Comparison of ENCODE assay signal across 15 mouse cellular contexts in the genomic region with DNA sequence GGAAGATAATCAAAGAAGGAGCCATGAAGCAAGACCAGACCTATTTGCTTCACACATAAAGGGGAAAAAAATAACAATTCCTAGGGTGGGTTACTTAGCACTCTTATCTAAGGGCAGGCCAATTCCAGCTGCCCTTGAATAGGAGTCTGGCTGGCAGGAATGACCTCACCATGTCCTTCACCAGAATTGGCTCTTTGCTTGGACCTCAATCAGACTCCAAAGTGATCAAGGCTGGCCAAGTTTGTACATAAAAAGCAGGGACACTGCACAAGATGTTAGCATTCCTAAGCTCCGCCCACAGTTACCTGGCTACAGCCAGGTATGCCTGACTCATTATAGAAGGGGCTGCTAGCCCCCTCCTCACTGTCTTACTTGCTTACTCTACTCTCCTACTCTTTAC. TPM values are rescaled to one million over a fixed set of nuclear protein-coding genes. Genes with fewer than 3 reads are reported as not detected.
DNase-seq lines count a peak whose midpoint lies in the region; ATAC-seq and TF ChIP-seq lines count a peak whose summit lies in the region.
"Had no signal": no experiment of that assay in that cellular context is flagged by ENCODE, and none has a peak within 500 bp of the region (broad histone marks: within the 10 kb centered on the region; RNA-seq: fewer than 3 reads in every experiment).

No protein-coding gene starts in this region.

- no peak for DNase-seq in gastrocnemius, adult 2 months
- no peak for DNase-seq in gastrocnemius, postnatal 10 days
- DNase-seq in heart, postnatal 0 days (ENCODE audit: low spot score) = no peak
- DNase-seq in heart, postnatal 36 days = no peak
- no peak for DNase-seq in stomach, postnatal 0 days (ENCODE audit: low spot score)
- no peak for DNase-seq in cerebellum, postnatal 25 days
- DNase-seq: cerebellum, postnatal 14 days had no signal

- no peaks in the 10 kb centered on the region for H3K9me3 ChIP-seq in heart, postnatal 0 days (replicated peaks; ENCODE audit: control insufficient read depth, low read length)
- no peaks in the 10 kb centered on the region for H3K9me3 ChIP-seq in megakaryocyte, embryonic 14.5 days
- H3K9me3 ChIP-seq in stomach, postnatal 0 days (ENCODE audit: control insufficient read depth, low read length) = no peaks in the 10 kb centered on the region
- H3K9me3 ChIP-seq: midbrain, embryonic 12.5 days had no signal

- peaks cover 69% of the 10 kb centered on the region for H3K4me1 ChIP-seq in heart, postnatal 0 days (ENCODE audit: control insufficient read depth, insufficient read depth)
- peaks cover 100% of the 10 kb centered on the region for H3K4me1 ChIP-seq in megakaryocyte, embryonic 14.5 days
- peaks cover 28% of the 10 kb centered on the region for H3K4me1 ChIP-seq in stomach, postnatal 0 days (replicated peaks; ENCODE audit: control insufficient read depth, insufficient read depth)

- no peak for TF ChIP-seq CTCF in gastrocnemius, adult 2 months (IDR thresholded peaks at IDR 0.05)
- TF ChIP-seq CTCF in heart, postnatal 0 days (IDR thresholded peaks at IDR 0.05; ENCODE audit: low read depth) = no peak
- TF ChIP-seq CTCF in stomach, postnatal 0 days (IDR thresholded peaks at IDR 0.05; ENCODE audit: low read depth) = no peak

- ATAC-seq in heart, postnatal 0 days (ENCODE audit: insufficient read depth, low read depth) = no peak
- ATAC-seq in megakaryocyte, adult 5-6 weeks (ENCODE audit: poor library complexity, severe bottlenecking) = no peak
- ATAC-seq in stomach, postnatal 0 days (ENCODE audit: low FRiP score, low TSS enrichment) = no peak
- ATAC-seq: forebrain, embryonic 16.5 days had no signal

- WGBS in heart, postnatal 0 days = 54% methylated on average over 1 of the region's 1 CpGs
- 76% methylated on average over 1 of the region's 1 CpGs for WGBS in stomach, postnatal 0 days

- H3K4me2 ChIP-seq in heart, postnatal 0 days (ENCODE audit: low read depth, low read length) = no peak overlapping the region
- H3K4me2 ChIP-seq in stomach, postnatal 0 days (replicated peaks; ENCODE audit: low read depth) = no peak overlapping the region
- H3K4me2 ChIP-seq: midbrain, embryonic 12.5 days had no signal

- peaks cover 9% of the 10 kb centered on the region; the same call in 1 of the 2 replicates for H3K36me3 ChIP-seq in heart, postnatal 0 days (replicated peaks; ENCODE audit: control insufficient read depth, insufficient read depth, low read length)
- H3K36me3 ChIP-seq in megakaryocyte, embryonic 14.5 days (replicated peaks; ENCODE audit: low read length) = peaks cover 97% of the 10 kb centered on the region
- H3K36me3 ChIP-seq in stomach, postnatal 0 days (ENCODE audit: control insufficient read depth, insufficient read depth, low read length) = no peaks in the 10 kb centered on the region; the same call in 1 of the 2 replicates
- H3K36me3 ChIP-seq: midbrain, embryonic 12.5 days had no signal

- intact Hi-C loops in gastrocnemius, adult 2 months (cut with DNase I) = no loop called here
- intact Hi-C loops in heart, postnatal 36 days (cut with DNase I) = no loop called here

- H3K9ac ChIP-seq in heart, postnatal 0 days (replicated peaks; ENCODE audit: low read depth, low read length) = no peak overlapping the region
- no peak overlapping the region for H3K9ac ChIP-seq in stomach, postnatal 0 days (ENCODE audit: low read length)
- H3K9ac ChIP-seq: midbrain, embryonic 12.5 days had no signal

- H3K4me3 ChIP-seq in gastrocnemius, adult 2 months = no peak overlapping the region
- H3K4me3 ChIP-seq in heart, postnatal 0 days (ENCODE audit: low read depth, low read length) = no peak overlapping the region
- peak overlapping the region; percentile 87 for H3K4me3 ChIP-seq in megakaryocyte, embryonic 14.5 days (replicated peaks)
- H3K4me3 ChIP-seq in stomach, postnatal 0 days (ENCODE audit: low read depth, low read length) = no peak overlapping the region
- H3K4me3 ChIP-seq: erythroblast, embryonic 14.5 days; layer of hippocampus, adult 2 months; left cerebral cortex, adult 2 months; midbrain, embryonic 12.5 days had no signal

- no peak for TF ChIP-seq EP300 in heart, postnatal 0 days (IDR thresholded peaks at IDR 0.05; ENCODE audit: low read depth)
- no peak for TF ChIP-seq EP300 in stomach, postnatal 0 days (optimal IDR thresholded peaks at IDR 0.05)

- peak overlapping the region; percentile 91 for H3K27ac ChIP-seq in gastrocnemius, adult 2 months
- peak overlapping the region; percentile 81 for H3K27ac ChIP-seq in heart, postnatal 0 days (ENCODE audit: low read depth)
- peak overlapping the region; percentile 56 for H3K27ac ChIP-seq in stomach, postnatal 0 days (replicated peaks)
- H3K27ac ChIP-seq: kidney, postnatal 0 days; layer of hippocampus, adult 2 months; left cerebral cortex, adult 2 months; midbrain, embryonic 12.5 days had no signal

- H3K27me3 ChIP-seq in heart, postnatal 0 days (ENCODE audit: control insufficient read depth, insufficient read depth, low read length) = no peaks in the 10 kb centered on the region
- H3K27me3 ChIP-seq in megakaryocyte, embryonic 14.5 days (replicated peaks) = no peaks in the 10 kb centered on the region
- H3K27me3 ChIP-seq in stomach, postnatal 0 days (ENCODE audit: control insufficient read depth, insufficient read depth, low read length) = no peaks in the 10 kb centered on the region
- H3K27me3 ChIP-seq: midbrain, embryonic 12.5 days had no signal

RNA-seq across cellular contexts. Expression of gene Myh9, which starts 16.6 kb away (rescaled TPM):
- 10 to 100 TPM; 37.4 to 57.4 TPM for total RNA-seq in gastrocnemius, adult 2 months (2021)
- 100 to 1,000 TPM; 117 to 155 TPM for total RNA-seq in gastrocnemius, postnatal 10 days (2021)
- total RNA-seq in heart, postnatal 0 days (2014; rRNA removed; ENCODE audit: low replicate concordance) = 62.0 and 63.6 TPM in 2 replicates
- polyA plus RNA-seq in heart, postnatal 0 days (2015; fragmentation: Nextera tagmentation; extraction: Ambion mirVana) = 15.7 and 17.5 TPM in 2 replicates
- total RNA-seq in heart, postnatal 36 days (2021) = 100 to 1,000 TPM; 105 to 110 TPM
- 1,439 and 1,641 TPM in 2 replicates for polyA plus RNA-seq in megakaryocyte, embryonic 14.5 days (2012; ENCODE audit: insufficient read depth, low replicate concordance)
- 464 and 549 TPM in 2 replicates for total RNA-seq in megakaryocyte, adult 5-6 weeks (2015)
- 759 and 878 TPM in 2 replicates for total RNA-seq in megakaryocyte, adult 5-6 weeks (2017)
- polyA plus RNA-seq in stomach, postnatal 0 days (2015; fragmentation: Nextera tagmentation; extraction: Ambion mirVana) = 27.9 and 32.9 TPM in 2 replicates
